Mouse (Mus musculus) neural tube, embryonic 11.5 days (tissue): ENCODE data around the gene Psmd4. TPM values are rescaled to one million over a fixed set of nuclear protein-coding genes. Genes with fewer than 3 reads are reported as not detected.

Source experiments
- ATAC-seq: fragments of 200-750 bp; cut with Nextera tagmentation; 2 replicates; pipeline ENCODE4 v1.8.0; 2017; ENCODE audit warnings: moderate number of reproducible peaks, mild to moderate bottlenecking, moderate TSS enrichment, moderate library complexity; ENCODE audit not compliant: insufficient read depth, low FRiP score, low TSS enrichment
- DNase-seq: peaks from one replicate; pipeline ENCODE4 v3.0.0-alpha.2; 2015; ENCODE audit warnings: low spot score
- H3K27ac ChIP-seq: fragments of 300-500 bp; sonication (generic); 2 replicates; pipeline ENCODE4 v1.5.1; 2014; ENCODE audit warnings: low read depth, mild to moderate bottlenecking, low read length
- H3K27me3 ChIP-seq: fragments of 300-500 bp; sonication (generic); 2 replicates; pipeline ENCODE4 v1.6.1; 2014; ENCODE audit warnings: mild to moderate bottlenecking, low read length, mixed read lengths; ENCODE audit not compliant: control insufficient read depth, insufficient read depth
- H3K36me3 ChIP-seq: fragments of 300-500 bp; sonication (generic); 2 replicates; pipeline ENCODE4 v1.6.1; 2014; ENCODE audit warnings: mild to moderate bottlenecking, low read length, moderate library complexity, mixed read lengths; ENCODE audit not compliant: control insufficient read depth, insufficient read depth
- H3K4me1 ChIP-seq: fragments of 300-500 bp; sonication (generic); 2 replicates; pipeline ENCODE4 v1.6.1; 2014; ENCODE audit warnings: low read length, mixed read lengths; ENCODE audit not compliant: control insufficient read depth, insufficient read depth
- H3K4me2 ChIP-seq: fragments of 300-500 bp; sonication (generic); 2 replicates; pipeline ENCODE4 v1.6.1; 2014; ENCODE audit warnings: low read depth, mild to moderate bottlenecking, moderate library complexity
- H3K4me3 ChIP-seq: fragments of 300-500 bp; sonication (generic); 2 replicates; pipeline ENCODE4 v1.5.1; 2014; ENCODE audit warnings: low read depth, low read length
- H3K9ac ChIP-seq: fragments of 300-500 bp; sonication (generic); 2 replicates; pipeline ENCODE4 v1.6.1; 2014; ENCODE audit warnings: mild to moderate bottlenecking, low read length
- H3K9me3 ChIP-seq: fragments of 300-500 bp; sonication (generic); 2 replicates; pipeline ENCODE4 v1.6.1; 2016; ENCODE audit warnings: low read length; ENCODE audit not compliant: control insufficient read depth
- WGBS: fragments of 180-500 bp; shearing (Covaris S2); extraction: QIAGEN DNeasy Blood & Tissue Kit; methylation state at CpG from one replicate; pipeline ENCODE4 v1.1.7; 2014; 5-methylcytosine and 5-hydroxymethylcytosine counted together
- polyA plus RNA-seq: library from polyadenylated mRNA; unstranded; fragments of >200 nt; fragmentation: Nextera tagmentation; extraction: Ambion mirVana; gene quantifications from 2 replicates; pipeline ENCODE4 v1.2.1, GENCODE M21; 2014

Psmd4 gene
- polyA plus RNA-seq: 315 and 321 TPM in 2 replicates

DNA sequence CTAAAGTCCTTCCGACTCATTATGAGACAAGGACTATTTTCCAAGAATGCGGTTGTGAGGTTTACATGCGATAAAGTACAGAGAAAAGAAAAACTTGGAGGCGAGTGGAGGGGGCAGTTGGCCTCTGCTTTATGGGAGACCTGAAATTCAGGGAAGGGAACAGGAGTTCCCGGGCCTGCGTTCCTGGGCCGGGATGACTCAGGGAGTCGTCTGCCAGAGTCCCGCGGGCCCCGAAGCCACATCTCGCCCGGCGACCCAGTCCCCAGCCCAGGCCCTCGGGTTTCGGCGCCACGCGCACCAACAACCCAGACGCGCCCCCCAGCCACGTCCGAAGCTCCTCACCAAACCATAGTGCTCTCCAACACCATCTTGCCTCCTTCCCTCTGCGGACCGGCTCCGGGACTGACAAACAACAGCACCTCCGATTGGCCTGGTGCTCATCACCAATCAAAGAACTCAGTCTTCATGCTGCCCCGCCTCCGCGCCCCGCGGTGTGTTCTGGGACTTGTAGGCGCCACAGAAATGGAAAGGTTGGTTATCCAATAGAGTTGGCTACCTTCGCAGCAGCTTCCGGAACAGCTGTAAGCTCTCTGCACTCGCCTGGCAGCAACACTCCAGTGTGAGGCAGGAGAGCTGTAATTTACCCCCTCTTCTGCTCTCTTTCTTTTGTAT lies at the start of gene Psmd4:
Gene Psmd4, minus strand, starts transcription at position 449 of the 672 bp plus-strand sequence.
- peak within 1 kb of the TSS; percentile 57 for H3K4me2 ChIP-seq
- H3K36me3 ChIP-seq: no peaks in the 10 kb centered on the region; the same call in 1 of the 2 replicates
- peaks cover 5% of the 10 kb centered on the region for H3K4me1 ChIP-seq
- H3K9ac ChIP-seq: peak within 1 kb of the TSS; percentile 73
- WGBS: under 1% methylated on average over 36 of the region's 36 CpGs
- no peak within 1 kb of the TSS for H3K27ac ChIP-seq
- H3K4me3 ChIP-seq: peak within 1 kb of the TSS; percentile 69
- H3K9me3 ChIP-seq: no peaks in the 10 kb centered on the region
- no peaks in the 10 kb centered on the region for H3K27me3 ChIP-seq
- DNase-seq (peak; percentile 98), ATAC-seq (peak; percentile 99)

DNA sequence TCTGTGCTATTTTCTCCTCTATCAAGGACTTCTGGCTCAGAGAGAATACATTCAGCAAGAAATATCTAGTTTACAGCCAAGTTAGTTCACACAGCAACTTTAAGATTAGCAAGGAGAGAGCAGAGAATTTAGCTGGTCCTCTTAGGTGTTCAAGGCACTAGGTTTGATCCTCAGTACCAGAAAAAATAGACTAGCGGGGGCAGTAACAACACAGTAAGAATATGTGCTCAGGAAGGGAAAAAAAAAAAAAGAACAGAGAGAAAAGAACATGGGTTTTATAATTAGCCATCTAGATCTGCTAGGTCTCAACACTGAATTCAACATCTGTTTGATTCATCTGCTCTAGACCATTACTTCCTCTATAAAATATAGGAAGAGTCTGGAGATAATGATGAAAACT lies 45.7 kb upstream of the Psmd4 start:
- Histone ChIP-seq H3K9me3 (no peaks in the 10 kb centered on the region), H3K4me2 (no peak overlapping the region), H3K27me3 (no peaks in the 10 kb centered on the region), H3K9ac (no peak overlapping the region), H3K27ac (no peak overlapping the region), H3K4me3 (no peak overlapping the region), H3K36me3 (no peaks in the 10 kb centered on the region), H3K4me1 (no peaks in the 10 kb centered on the region)
- ATAC-seq: no peak
- DNase-seq: no peak
- 100% methylated on average over 1 of the region's 1 CpGs for WGBS

DNA sequence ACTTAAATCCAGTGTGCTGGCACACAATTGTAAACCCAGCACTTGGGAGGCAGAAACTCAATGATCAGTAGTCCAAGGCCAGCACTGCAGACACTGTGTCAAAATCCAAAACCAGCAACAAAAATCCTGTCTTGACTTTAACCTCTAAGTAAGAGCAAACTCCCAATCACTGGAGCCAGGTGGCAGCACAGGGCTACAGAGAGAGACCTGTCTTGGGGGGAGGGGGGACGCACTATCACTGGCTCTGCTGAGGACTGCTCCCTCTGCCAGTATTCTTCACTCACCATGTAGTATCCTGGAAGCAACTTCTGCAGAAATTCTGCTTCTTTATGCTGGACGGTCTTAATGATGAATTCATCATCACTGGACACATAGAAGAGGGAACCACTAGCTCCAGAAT lies 29.2 kb upstream of the Psmd4 start:
- Histone ChIP-seq H3K4me1 (no peaks in the 10 kb centered on the region), H3K27ac (no peak overlapping the region), H3K4me2 (no peak overlapping the region), H3K36me3 (peaks cover 33% of the 10 kb centered on the region), H3K4me3 (no peak overlapping the region), H3K9me3 (no peaks in the 10 kb centered on the region), H3K9ac (no peak overlapping the region), H3K27me3 (no peaks in the 10 kb centered on the region)
- ATAC-seq (no peak), DNase-seq (no peak)
- WGBS: 91% methylated on average over 2 of the region's 2 CpGs

DNA sequence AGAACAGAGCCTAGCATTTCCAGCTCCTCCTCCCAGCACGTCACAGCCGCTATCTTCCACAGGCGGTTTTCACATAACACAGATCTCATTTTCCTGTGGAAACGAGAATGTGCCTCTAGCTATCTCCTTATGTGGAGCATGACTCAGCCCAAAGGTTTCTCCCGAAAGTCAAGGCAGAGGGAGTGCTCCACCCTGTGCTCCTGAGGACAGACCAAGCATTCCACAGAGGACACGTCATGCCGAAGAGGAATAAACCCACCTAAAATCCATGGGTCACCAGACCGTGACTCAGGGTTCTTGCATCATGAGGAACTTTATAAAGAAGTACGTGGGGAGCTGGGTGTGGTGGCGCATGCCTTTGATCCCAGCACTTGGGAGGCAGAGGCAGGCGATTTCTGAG lies 24.2 kb upstream of the Psmd4 start:
- Histone ChIP-seq H3K4me2 (no peak overlapping the region), H3K9me3 (no peaks in the 10 kb centered on the region), H3K27ac (no peak overlapping the region), H3K4me3 (no peak overlapping the region), H3K36me3 (peaks cover 49% of the 10 kb centered on the region), H3K9ac (no peak overlapping the region), H3K27me3 (no peaks in the 10 kb centered on the region), H3K4me1 (no peaks in the 10 kb centered on the region)
- WGBS: 96% methylated on average over 11 of the region's 11 CpGs
- DNase-seq: no peak
- no peak for ATAC-seq

DNA sequence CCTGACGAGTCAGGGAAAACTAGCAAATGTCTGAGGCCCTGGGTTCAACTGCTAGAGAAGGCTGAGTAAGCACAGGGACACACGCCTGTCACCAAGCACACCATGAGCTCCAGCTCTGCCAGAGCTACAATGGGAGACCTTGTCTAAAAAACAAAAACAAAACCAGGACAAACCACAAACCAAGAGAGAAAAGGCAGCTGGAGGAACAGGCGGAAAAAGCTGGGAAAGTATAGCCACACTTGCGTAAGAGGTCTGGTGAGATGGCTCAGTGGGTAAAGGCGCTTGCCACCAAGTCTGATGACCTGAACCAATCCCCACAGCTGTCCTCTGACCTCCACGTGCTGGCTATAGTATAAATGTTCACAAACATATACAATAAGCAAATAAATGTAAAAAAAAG lies 23.7 kb upstream of the Psmd4 start:
- Histone ChIP-seq H3K36me3 (peaks cover 51% of the 10 kb centered on the region), H3K9ac (no peak overlapping the region), H3K27me3 (no peaks in the 10 kb centered on the region), H3K4me3 (no peak overlapping the region), H3K4me1 (no peaks in the 10 kb centered on the region), H3K9me3 (no peaks in the 10 kb centered on the region), H3K4me2 (no peak overlapping the region), H3K27ac (no peak overlapping the region)
- WGBS: 92% methylated on average over 6 of the region's 6 CpGs
- no peak for DNase-seq
- no peak for ATAC-seq

DNA sequence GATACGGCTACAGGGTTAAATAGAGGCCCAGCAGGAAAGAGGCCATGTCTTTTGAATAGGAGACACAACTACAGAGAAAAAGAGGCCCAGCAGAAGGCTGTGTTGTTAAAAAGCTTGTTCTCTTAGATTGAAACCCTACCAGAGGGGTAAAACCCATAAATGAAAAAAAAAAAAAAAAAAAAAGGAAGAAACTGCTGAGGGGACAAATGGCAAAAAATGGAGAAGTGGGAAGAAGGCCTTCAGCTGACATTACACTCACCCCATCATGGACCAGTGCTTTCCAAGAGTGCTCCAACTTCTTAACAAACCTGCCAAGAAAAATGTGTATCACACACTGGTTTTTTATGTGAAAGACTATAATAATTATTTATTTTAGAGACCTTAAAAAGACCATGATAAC lies 23.1 kb upstream of the Psmd4 start:
- H3K9me3 ChIP-seq: no peaks in the 10 kb centered on the region
- H3K4me1 ChIP-seq: no peaks in the 10 kb centered on the region
- peaks cover 53% of the 10 kb centered on the region for H3K36me3 ChIP-seq
- H3K9ac ChIP-seq: no peak overlapping the region
- H3K4me2 ChIP-seq: no peak overlapping the region
- ATAC-seq (no peak), DNase-seq (no peak)
- no peak overlapping the region for H3K4me3 ChIP-seq
- WGBS: 93% methylated on average over 1 of the region's 1 CpGs
- no peaks in the 10 kb centered on the region for H3K27me3 ChIP-seq
- H3K27ac ChIP-seq: no peak overlapping the region

DNA sequence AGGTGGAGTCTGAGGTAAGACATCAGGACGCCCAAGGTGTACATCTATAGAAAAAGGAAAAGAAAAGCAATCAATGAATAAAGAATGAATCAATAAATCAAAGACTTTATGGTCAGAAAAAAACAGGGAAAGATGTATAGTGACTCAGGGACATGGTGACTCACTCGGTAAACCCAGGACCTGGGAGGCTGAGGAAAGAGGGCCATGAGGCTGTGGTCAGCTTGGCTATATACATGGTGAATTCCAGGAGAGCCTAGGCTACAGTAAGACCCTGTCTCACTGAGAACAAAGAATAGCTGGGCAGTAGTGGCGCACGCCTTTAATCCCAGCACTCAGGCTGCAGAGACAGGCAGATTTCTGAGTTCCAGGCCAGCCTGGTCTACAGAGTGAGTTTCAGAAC lies 21.3 kb upstream of the Psmd4 start:
- H3K27ac ChIP-seq: no peak overlapping the region
- WGBS: 91% methylated on average over 4 of the region's 4 CpGs
- DNase-seq (no peak), ATAC-seq (no peak)
- no peaks in the 10 kb centered on the region for H3K4me1 ChIP-seq
- H3K36me3 ChIP-seq: peaks cover 47% of the 10 kb centered on the region
- no peak overlapping the region for H3K4me2 ChIP-seq
- no peak overlapping the region for H3K4me3 ChIP-seq
- no peaks in the 10 kb centered on the region for H3K27me3 ChIP-seq
- H3K9me3 ChIP-seq: no peaks in the 10 kb centered on the region
- H3K9ac ChIP-seq: no peak overlapping the region

DNA sequence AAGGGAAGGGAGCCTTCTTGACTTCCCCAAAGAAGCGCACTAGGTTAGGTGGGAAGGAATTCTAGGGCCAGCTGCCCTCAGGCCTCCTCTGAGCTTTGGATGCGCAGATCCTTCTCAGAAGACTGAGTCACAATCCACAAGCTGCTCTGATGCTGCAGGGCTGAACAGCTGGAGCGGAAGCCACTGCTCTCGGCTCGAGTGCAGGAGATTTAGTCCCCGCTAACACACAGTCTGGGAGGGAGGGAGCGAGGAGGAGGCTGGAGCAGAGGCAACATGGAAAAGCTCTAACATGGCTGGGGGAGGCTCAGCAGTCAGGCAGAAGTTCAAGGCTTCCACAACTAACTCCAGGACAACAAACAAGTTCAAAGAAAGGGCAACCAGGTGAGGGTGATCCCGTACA lies 15.7 kb upstream of the Psmd4 start:
- Histone ChIP-seq H3K4me1 (no peaks in the 10 kb centered on the region), H3K9ac (no peak overlapping the region), H3K9me3 (no peaks in the 10 kb centered on the region), H3K4me2 (no peak overlapping the region), H3K27me3 (no peaks in the 10 kb centered on the region), H3K27ac (no peak overlapping the region), H3K36me3 (peaks cover 29% of the 10 kb centered on the region), H3K4me3 (no peak overlapping the region)
- WGBS: 89% methylated on average over 8 of the region's 8 CpGs
- DNase-seq: no peak
- ATAC-seq: no peak

DNA sequence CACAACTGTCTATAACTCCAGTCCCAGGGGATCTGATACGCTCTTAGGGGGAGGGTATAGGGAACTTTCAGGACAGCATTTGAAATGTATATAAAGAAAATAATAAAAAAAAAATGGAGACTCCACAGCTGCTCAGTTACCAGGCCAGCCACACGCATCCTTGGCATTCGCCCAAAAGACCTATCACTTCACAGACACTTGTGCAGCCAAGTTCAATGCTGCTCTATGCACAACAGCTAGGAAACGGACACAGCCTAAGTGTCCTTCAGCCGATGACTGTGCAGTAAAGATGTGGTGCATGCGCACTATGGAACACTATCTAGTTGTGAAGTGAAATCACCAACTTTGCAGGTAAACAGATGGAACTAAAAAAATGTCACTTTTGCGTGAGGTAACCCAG lies 13.9 kb upstream of the Psmd4 start:
- Histone ChIP-seq H3K27ac (no peak overlapping the region), H3K4me3 (no peak overlapping the region), H3K27me3 (no peaks in the 10 kb centered on the region), H3K9me3 (no peaks in the 10 kb centered on the region), H3K4me2 (no peak overlapping the region), H3K36me3 (peaks cover 17% of the 10 kb centered on the region), H3K9ac (no peak overlapping the region), H3K4me1 (no peaks in the 10 kb centered on the region)
- WGBS: 97% methylated on average over 7 of the region's 7 CpGs
- DNase-seq (no peak), ATAC-seq (no peak)
